Mouse (Mus musculus) thymus, postnatal 10 days (tissue): ENCODE results near the gene Ank3.
A peak's percentile ranks its signal among the peaks of the same experiment; 100 is the strongest.

ENCODE experiments used
- DNase-seq, 2 experiments: peaks; one replicate each; pipeline ENCODE4 v3.0.0; 2021; ENCODE audit warnings: low spot score in 2 of 2

Gene Ank3

GRCm38 (mm10) chr10:69536372-69537075 lies 138.0 kb downstream of the Ank3 start:
- no peak for DNase-seq

- DNase-seq: no peak
These were observed 139.7 kb downstream of the Ank3 start for GRCm38 (mm10) chr10:69538236-69538635.

- DNase-seq: no peak
These were observed 143.9 kb downstream of the Ank3 start for GRCm38 (mm10) chr10:69542439-69542838.

- no peak for DNase-seq
These were observed 145.5 kb downstream of the Ank3 start for GRCm38 (mm10) chr10:69543876-69544620.

- no peak for DNase-seq
These were observed 146.1 kb downstream of the Ank3 start for GRCm38 (mm10) chr10:69544653-69545052.

- DNase-seq: no peak
These were observed 147.4 kb downstream of the Ank3 start for GRCm38 (mm10) chr10:69545936-69546335.

- no peak for DNase-seq
These were observed 148.1 kb downstream of the Ank3 start for GRCm38 (mm10) chr10:69546643-69547042.

GRCm38 (mm10) chr10:69548771-69549170 lies 150.2 kb downstream of the Ank3 start:
- no peak for DNase-seq

- DNase-seq: no peak
These were observed 150.6 kb downstream of the Ank3 start for GRCm38 (mm10) chr10:69549221-69549620.

- DNase-seq: no peak
These were observed 152.3 kb downstream of the Ank3 start for GRCm38 (mm10) chr10:69550824-69551223.

- no peak for DNase-seq
These were observed 154.5 kb downstream of the Ank3 start for GRCm38 (mm10) chr10:69553091-69553490.

GRCm38 (mm10) chr10:69555592-69555991 lies 157.0 kb downstream of the Ank3 start:
- DNase-seq: no peak

- peak; percentile 10 to 48 for DNase-seq
These were observed 157.7 kb downstream of the Ank3 start for GRCm38 (mm10) chr10:69556278-69556677.

- DNase-seq: no peak
These were observed 161.7 kb downstream of the Ank3 start for GRCm38 (mm10) chr10:69560237-69560636.

- no peak for DNase-seq
These were observed 164.4 kb downstream of the Ank3 start for GRCm38 (mm10) chr10:69562931-69563330.

GRCm38 (mm10) chr10:69565052-69565451 lies 166.5 kb downstream of the Ank3 start:
- no peak for DNase-seq

- DNase-seq: no peak
These were observed 170.4 kb downstream of the Ank3 start for GRCm38 (mm10) chr10:69568976-69569375.

GRCm38 (mm10) chr10:69569740-69570139 lies 171.2 kb downstream of the Ank3 start:
- DNase-seq: no peak

- no peak for DNase-seq
These were observed 172.1 kb downstream of the Ank3 start for GRCm38 (mm10) chr10:69570466-69571288.

- no peak for DNase-seq
These were observed 172.8 kb downstream of the Ank3 start for GRCm38 (mm10) chr10:69571422-69571821.

GRCm38 (mm10) chr10:69571972-69572371 lies 173.4 kb downstream of the Ank3 start:
- DNase-seq: no peak

GRCm38 (mm10) chr10:69573054-69573453 lies 174.5 kb downstream of the Ank3 start:
- no peak for DNase-seq
